Mouse (Mus musculus): Measurements from ENCODE around the gene Exoc3l. TPM values are rescaled to one million over a fixed set of nuclear protein-coding genes. Genes with fewer than 3 reads are reported as not detected.

Exoc3l gene
- total and polyA plus RNA-seq, 3 experiments = 1.4 to 2.8 (median 2.6) TPM

DNA sequence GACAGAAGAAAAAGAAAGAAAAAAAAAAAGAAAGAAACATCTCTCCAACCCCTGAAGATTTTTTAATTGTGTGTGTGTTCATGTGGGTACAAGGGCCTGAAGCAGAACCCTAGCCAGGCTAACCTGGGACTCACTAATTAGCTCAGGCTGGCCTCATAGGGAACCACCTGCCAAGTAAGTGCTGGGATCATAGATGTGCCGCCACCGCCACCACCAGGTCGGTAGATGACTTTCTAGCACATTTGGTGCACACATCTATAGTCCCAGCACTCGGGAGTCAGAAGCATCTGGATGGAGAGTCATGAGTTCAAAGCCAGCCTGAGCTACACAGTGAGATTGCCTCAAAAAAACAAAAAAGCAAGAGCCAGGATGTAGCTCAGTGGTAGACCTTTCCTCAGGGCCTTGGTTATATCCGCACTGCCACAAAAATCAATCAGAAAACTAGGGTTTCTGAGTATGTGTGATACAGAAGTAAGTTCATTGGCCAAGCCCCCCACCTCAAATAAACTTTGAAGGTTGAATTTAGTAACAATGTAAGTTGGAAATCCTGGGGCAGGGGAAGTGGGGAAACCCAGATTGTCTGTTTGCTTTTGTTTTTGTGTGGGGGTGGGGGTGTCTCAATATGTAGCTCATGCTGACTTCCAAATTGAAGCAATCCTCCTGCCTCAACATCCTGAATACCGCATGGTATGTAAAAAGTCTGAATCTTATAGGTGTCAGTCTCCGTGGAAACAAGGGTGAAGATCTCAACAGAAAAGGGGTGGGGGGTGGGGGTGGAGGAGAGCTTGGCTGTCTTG, 38.4 kb downstream of the Exoc3l start:
- H3K27me3 ChIP-seq (ENCODE audit: insufficient read depth, low read length) = no peaks in the 10 kb centered on the region
- TF ChIP-seq TAL1 (conservative IDR thresholded peaks at IDR 0.05; ENCODE audit: low read depth, low read length) = no peak
- TF ChIP-seq GATA2 (IDR thresholded peaks at IDR 0.05; ENCODE audit: borderline replicate concordance, low read depth, low read length) = no peak
- no peak for TF ChIP-seq CTCF (IDR thresholded peaks at IDR 0.05; ENCODE audit: low read depth, low read length)
- TF ChIP-seq POLR2AphosphoS5 (IDR thresholded peaks at IDR 0.05; ENCODE audit: insufficient replicate concordance, low read depth, low read length) = no peak
- TF ChIP-seq GATA1 (IDR thresholded peaks at IDR 0.05; ENCODE audit: borderline replicate concordance, low read length) = no peak
- no peak overlapping the region for H3K4me3 ChIP-seq (ENCODE audit: low read depth, low read length)
- no peak for ATAC-seq (ENCODE audit: extremely low read depth, insufficient number of reproducible peaks, low FRiP score, poor library complexity, severe bottlenecking)
- H3K9me3 ChIP-seq (replicated peaks) = peaks cover 4% of the 10 kb centered on the region
- H3K4me1 ChIP-seq (ENCODE audit: insufficient read depth, low read depth, low read length) = peaks cover 58% of the 10 kb centered on the region
- DNase-seq (ENCODE audit: low spot score) = no peak
- peaks cover 63% of the 10 kb centered on the region for H3K36me3 ChIP-seq (replicated peaks)

GRCm38 (mm10) chr8:105254966-105255350, 40.9 kb downstream of the Exoc3l start, which contains the start of gene B3gnt9:
TSS of gene B3gnt9 (minus strand) at chr8:105255153.
- Histone ChIP-seq H3K36me3 (replicated peaks) (peaks cover 67% of the 10 kb centered on the region), H3K4me1 (ENCODE audit: insufficient read depth, low read depth, low read length) (peaks cover 41% of the 10 kb centered on the region), H3K4me3 (ENCODE audit: low read depth, low read length) (peak within 1 kb of the TSS; percentile 79), H3K27me3 (ENCODE audit: insufficient read depth, low read length) (no peaks in the 10 kb centered on the region), H3K9me3 (replicated peaks) (no peaks in the 10 kb centered on the region)
- DNase-seq (ENCODE audit: low spot score) (peak; percentile 75), ATAC-seq (ENCODE audit: extremely low read depth, insufficient number of reproducible peaks, low FRiP score, poor library complexity, severe bottlenecking) (peak; percentile 76)
- TF ChIP-seq CTCF (IDR thresholded peaks at IDR 0.05; ENCODE audit: low read depth, low read length) (no peak), GATA2 (IDR thresholded peaks at IDR 0.05; ENCODE audit: borderline replicate concordance, low read depth, low read length) (no peak), TAL1 (conservative IDR thresholded peaks at IDR 0.05; ENCODE audit: low read depth, low read length) (no peak), GATA1 (IDR thresholded peaks at IDR 0.05; ENCODE audit: borderline replicate concordance, low read length) (no peak), POLR2AphosphoS5 (IDR thresholded peaks at IDR 0.05; ENCODE audit: insufficient replicate concordance, low read depth, low read length) (no peak)

GRCm38 (mm10) chr8:105254152-105254965, 41.5 kb downstream of the Exoc3l start:
- TF ChIP-seq TAL1 (conservative IDR thresholded peaks at IDR 0.05; ENCODE audit: low read depth, low read length) (no peak), GATA2 (IDR thresholded peaks at IDR 0.05; ENCODE audit: borderline replicate concordance, low read depth, low read length) (no peak)
- H3K4me1 ChIP-seq (ENCODE audit: insufficient read depth, low read depth, low read length) = peaks cover 35% of the 10 kb centered on the region
- peak; percentile 57 for ATAC-seq (ENCODE audit: extremely low read depth, insufficient number of reproducible peaks, low FRiP score, poor library complexity, severe bottlenecking)
- H3K36me3 ChIP-seq (replicated peaks) = peaks cover 67% of the 10 kb centered on the region
- peak overlapping the region; percentile 79 for H3K4me3 ChIP-seq (ENCODE audit: low read depth, low read length)
- H3K9me3 ChIP-seq (replicated peaks) = no peaks in the 10 kb centered on the region
- DNase-seq (ENCODE audit: low spot score) = peak; percentile 79
- no peaks in the 10 kb centered on the region for H3K27me3 ChIP-seq (ENCODE audit: insufficient read depth, low read length)

GRCm38 (mm10) chr8:105253766-105254151, 42.1 kb downstream of the Exoc3l start:
- H3K27me3 ChIP-seq (ENCODE audit: insufficient read depth, low read length) = no peaks in the 10 kb centered on the region
- no peak for DNase-seq (ENCODE audit: low spot score)
- peak overlapping the region; percentile 79; the same call in 1 of the 2 replicates for H3K4me3 ChIP-seq (ENCODE audit: low read depth, low read length)
- peaks cover 30% of the 10 kb centered on the region for H3K4me1 ChIP-seq (ENCODE audit: insufficient read depth, low read depth, low read length)
- TF ChIP-seq POLR2AphosphoS5 (IDR thresholded peaks at IDR 0.05; ENCODE audit: insufficient replicate concordance, low read depth, low read length) = no peak
- no peak for TF ChIP-seq GATA1 (IDR thresholded peaks at IDR 0.05; ENCODE audit: borderline replicate concordance, low read length)
- no peak for TF ChIP-seq CTCF (IDR thresholded peaks at IDR 0.05; ENCODE audit: low read depth, low read length)
- TF ChIP-seq GATA2 (IDR thresholded peaks at IDR 0.05; ENCODE audit: borderline replicate concordance, low read depth, low read length) = no peak
- TF ChIP-seq TAL1 (conservative IDR thresholded peaks at IDR 0.05; ENCODE audit: low read depth, low read length) = no peak
- ATAC-seq (ENCODE audit: extremely low read depth, insufficient number of reproducible peaks, low FRiP score, poor library complexity, severe bottlenecking) = no peak
- H3K9me3 ChIP-seq (replicated peaks) = no peaks in the 10 kb centered on the region
- H3K36me3 ChIP-seq (replicated peaks) = peaks cover 67% of the 10 kb centered on the region

DNA sequence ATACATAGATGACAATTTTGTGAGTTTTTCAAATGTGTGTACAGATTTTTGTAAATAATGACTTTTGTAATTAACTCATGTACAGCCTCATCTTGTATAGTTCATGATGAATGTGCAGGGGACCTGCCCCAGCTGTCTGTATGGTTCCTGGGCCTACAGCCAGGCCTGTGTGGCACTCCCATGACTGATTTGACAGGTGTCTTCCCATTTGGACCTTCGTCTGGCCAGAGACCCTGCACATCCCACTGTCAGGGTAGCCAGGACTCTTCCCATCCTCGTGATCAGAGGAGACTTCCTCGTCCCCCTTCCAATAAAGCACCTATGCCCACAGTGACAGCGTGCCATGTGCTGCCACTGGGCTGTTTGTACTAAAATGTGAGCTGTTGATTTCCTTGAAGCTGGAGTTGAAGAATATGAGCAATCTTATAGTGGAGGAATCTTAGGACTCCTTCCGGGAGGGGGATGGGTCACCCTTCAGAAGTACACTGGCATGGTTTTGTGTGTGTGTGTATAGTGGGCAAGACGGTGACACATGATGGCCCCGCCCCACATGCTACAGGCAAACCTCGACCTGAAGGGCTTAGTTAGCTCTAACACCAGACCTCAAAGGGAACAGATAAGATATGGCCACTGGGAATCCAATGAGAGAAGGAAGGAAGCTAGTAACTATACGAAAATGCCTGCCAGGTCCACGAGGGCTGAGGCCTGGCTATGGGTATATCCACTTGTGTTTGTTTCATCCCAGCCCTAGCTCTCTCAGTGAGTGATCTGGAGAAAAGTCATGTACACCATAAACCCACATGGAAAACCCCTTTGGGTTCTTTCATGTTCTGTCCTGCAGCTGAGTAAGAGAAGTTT, 43.0 kb downstream of the Exoc3l start:
- Histone ChIP-seq H3K4me1 (ENCODE audit: insufficient read depth, low read depth, low read length) (peaks cover 30% of the 10 kb centered on the region), H3K4me3 (ENCODE audit: low read depth, low read length) (no peak overlapping the region), H3K9me3 (replicated peaks) (no peaks in the 10 kb centered on the region), H3K27me3 (ENCODE audit: insufficient read depth, low read length) (no peaks in the 10 kb centered on the region), H3K36me3 (replicated peaks) (peaks cover 67% of the 10 kb centered on the region)
- DNase-seq (ENCODE audit: low spot score) (no peak), ATAC-seq (ENCODE audit: extremely low read depth, insufficient number of reproducible peaks, low FRiP score, poor library complexity, severe bottlenecking) (no peak)
- TF ChIP-seq POLR2AphosphoS5 (IDR thresholded peaks at IDR 0.05; ENCODE audit: insufficient replicate concordance, low read depth, low read length) (no peak), GATA1 (IDR thresholded peaks at IDR 0.05; ENCODE audit: borderline replicate concordance, low read length) (no peak), CTCF (IDR thresholded peaks at IDR 0.05; ENCODE audit: low read depth, low read length) (no peak), GATA2 (IDR thresholded peaks at IDR 0.05; ENCODE audit: borderline replicate concordance, low read depth, low read length) (no peak), TAL1 (conservative IDR thresholded peaks at IDR 0.05; ENCODE audit: low read depth, low read length) (no peak)
